ENCODE assay signal across 9 mouse cellular contexts in genomic region chr15:10313522-10314455, GRCm38 (mm10). TPM values are rescaled to one million over a fixed set of nuclear protein-coding genes. Genes with fewer than 3 reads are reported as not detected.
DNase-seq lines count a peak whose midpoint lies in the region; TF ChIP-seq lines count a peak whose summit lies in the region.
"Had no signal": no experiment of that assay in that cellular context is flagged by ENCODE, and none has a peak within 500 bp of the region (broad histone marks: within the 10 kb centered on the region; RNA-seq: fewer than 3 reads in every experiment).

No protein-coding gene starts in this region.

- no peaks in the 10 kb centered on the region for H3K79me2 ChIP-seq in CH12.LX (replicated peaks; ENCODE audit: control insufficient read depth, extremely low read depth, insufficient read depth, poor library complexity, severe bottlenecking)

- 0 out of 4 replicates have a peak, but pooled peaks cover 0 to 1% of the 10 kb centered on the region in 2 experiments for H3K4me1 ChIP-seq in CH12.LX (ENCODE audit: control insufficient read depth in 1 of 2, insufficient read depth in 2 of 2)
- H3K4me1 ChIP-seq: stomach, embryonic 15.5 days had no signal

- H3K9me3 ChIP-seq in CH12.LX (replicated peaks; ENCODE audit: low read length), result no peaks in the 10 kb centered on the region
- H3K9me3 ChIP-seq: stomach, embryonic 15.5 days had no signal

- TF ChIP-seq RAD21 in CH12.LX (IDR thresholded peaks at IDR 0.05; ENCODE audit: low read depth, low read length), result peak; percentile 80

- H3K9ac ChIP-seq in CH12.LX (ENCODE audit: insufficient read depth, low read depth), result no peak overlapping the region
- H3K9ac ChIP-seq: stomach, embryonic 15.5 days had no signal

- in situ Hi-C loops in CH12.LX (cut with MboI; ENCODE audit: low pct_ligation_motif_present, low pct_unique_long_range_greater_than_20kb, low sequenced_read_pairs), result loop anchor here (10.0 kb wide), 1 partner anchor 869 kb away; no protein-coding TSS in a partner anchor

- no peaks in the 10 kb centered on the region for H3K36me3 ChIP-seq in CH12.LX (replicated peaks in 1 of 2; ENCODE audit: control insufficient read depth in 1 of 2, insufficient read depth in 1 of 2, low read length in 1 of 2)
- H3K36me3 ChIP-seq: stomach, embryonic 15.5 days had no signal

- no peak for TF ChIP-seq EP300 in CH12.LX (IDR thresholded peaks at IDR 0.05; ENCODE audit: low read length)

- H3K4me2 ChIP-seq in CH12.LX (ENCODE audit: insufficient read depth, low read depth, poor library complexity, severe bottlenecking), result no peak overlapping the region
- H3K4me2 ChIP-seq: stomach, embryonic 15.5 days had no signal

- no peak overlapping the region for H3K4me3 ChIP-seq in CH12.LX (replicated peaks in 1 of 3; ENCODE audit: low read depth in 2 of 3, low read length in 2 of 3, poor library complexity in 1 of 3)
- H3K4me3 ChIP-seq: stomach, embryonic 15.5 days had no signal

- no peak for TF ChIP-seq POLR2A in CH12.LX (IDR thresholded peaks at IDR 0.05; ENCODE audit: low read depth, low read length)

- peak; percentile 59 to 79 for TF ChIP-seq CTCF in CH12.LX (conservative IDR thresholded peaks at IDR 0.05 in 1 of 2, IDR thresholded peaks at IDR 0.05 in 1 of 2; ENCODE audit: low read depth in 2 of 2, low read length in 2 of 2)

- H3K27ac ChIP-seq in CH12.LX (ENCODE audit: insufficient read depth, low read depth), result no peak overlapping the region
- H3K27ac ChIP-seq: stomach, embryonic 15.5 days had no signal

- H3K27me3 ChIP-seq in CH12.LX (replicated peaks), result no peaks in the 10 kb centered on the region
- H3K27me3 ChIP-seq: stomach, embryonic 15.5 days had no signal

- dilution Hi-C loops in CH12.LX (cut with MboI; ENCODE audit: extremely low pct_ligation_motif_present, extremely low pct_unique_long_range_greater_than_20kb, low sequenced_read_pairs), result no loop called here

- DNase-seq in 416B (ENCODE audit: low read depth), result peak; percentile 51
- peak; percentile 48 for DNase-seq in CH12.LX (ENCODE audit: extremely low read depth)
- DNase-seq in cerebellum, postnatal 10 days, result peak; percentile 81 to 84
- DNase-seq in gastrocnemius, postnatal 10 days, result peak; percentile 45
- peak; percentile 75 for DNase-seq in layer of hippocampus, adult 11-12 months (ENCODE audit: low spot score)
- peak; percentile 73 for DNase-seq in lung, postnatal 36 days
- DNase-seq in right cerebral cortex, postnatal 4 days, result peak; percentile 61

TF ChIP-seq in CH12.LX, 34 proteins besides CTCF, POLR2A, EP300 and RAD21:
- TF ChIP-seq BHLHE40 (IDR thresholded peaks at IDR 0.05; ENCODE audit: low read depth, low read length) (no peak), ETS1 (conservative IDR thresholded peaks at IDR 0.05; ENCODE audit: low read depth, low read length) (no peak), ZC3H11A (IDR thresholded peaks at IDR 0.05; ENCODE audit: low read depth, low read length) (0 out of 2 replicates have a peak, but pooled peaks have one; percentile 22), SMC3 (IDR thresholded peaks at IDR 0.05; ENCODE audit: low read depth, low read length) (peak; percentile 72)

RNA-seq across cellular contexts. Expression of gene Gm21973, which starts 11.4 kb away (rescaled TPM):
- total RNA-seq in CH12.LX (2012; rRNA removed), result not detected in 2 replicates
- total RNA-seq in CH12.LX (2014; rRNA removed), result not detected in 2 replicates
- not detected in 2 replicates for polyA plus RNA-seq in CH12.LX (2012; ENCODE audit: insufficient read length, low read depth)
- not detected for total RNA-seq in gastrocnemius, postnatal 10 days (2021)
- polyA plus RNA-seq: heart, embryonic 16.5 days had no signal

RNA-seq across cellular contexts. Expression of gene Agxt2, which starts 44.5 kb away (rescaled TPM):
- total RNA-seq in CH12.LX (2012; rRNA removed) (not detected in 2 replicates), CH12.LX (2014; rRNA removed) (0.16 TPM in 1 of 2 replicates, not detected in the other)
- polyA plus RNA-seq in CH12.LX (2012; ENCODE audit: insufficient read length, low read depth), result 0.14 TPM in 1 of 2 replicates, not detected in the other
- not detected for total RNA-seq in gastrocnemius, postnatal 10 days (2021)
- polyA plus RNA-seq: heart, embryonic 16.5 days had no signal
